Mouse (Mus musculus) CH12.LX (cell line): ENCODE results near the gene Ttc39b. TPM values are rescaled to one million over a fixed set of nuclear protein-coding genes. Genes with fewer than 3 reads are reported as not detected.

ENCODE experiments used
- DNase-seq: peaks from one replicate; pipeline ENCODE4 v3.0.0-alpha.2; 2013; ENCODE audit errors: extremely low read depth
- H3K27ac ChIP-seq: 2 replicates; pipeline ENCODE4 v1.5.1; 2012; ENCODE audit warnings: low read depth, mild to moderate bottlenecking, control low read depth, moderate library complexity; ENCODE audit not compliant: insufficient read depth
- H3K27me3 ChIP-seq: replicated peaks from 2 replicates; pipeline ENCODE3; 2012; ENCODE audit warnings: inconsistent platforms
- H3K36me3 ChIP-seq, 2 experiments: replicated peaks in 1 of 2; 2 replicates each; pipeline versions ENCODE3 to v1.6.1; 2012; ENCODE audit warnings: inconsistent platforms in 1 of 2, low read length in 1 of 2, mild to moderate bottlenecking in 1 of 2, mixed read lengths in 1 of 2, moderate library complexity in 1 of 2; ENCODE audit not compliant: control insufficient read depth in 1 of 2, insufficient read depth in 1 of 2
- H3K4me1 ChIP-seq, 2 experiments: 2 replicates each; pipeline ENCODE4 v1.6.1; 2012; ENCODE audit warnings: inconsistent platforms in 1 of 2, moderate library complexity in 1 of 2; ENCODE audit not compliant: insufficient read depth in 2 of 2, control insufficient read depth in 1 of 2
- H3K4me2 ChIP-seq: 2 replicates; pipeline ENCODE4 v1.6.1; 2012; ENCODE audit warnings: low read depth, mild to moderate bottlenecking, control low read depth; ENCODE audit not compliant: poor library complexity, insufficient read depth, severe bottlenecking
- H3K4me3 ChIP-seq, 3 experiments: fragments of 150-350 bp in 1 of 3; sonication (generic) in 1 of 3; replicated peaks in 1 of 3; 2 replicates each; pipeline versions ENCODE3 to v1.5.1; 2011 to 2012; ENCODE audit warnings: low read depth in 2 of 3, low read length in 2 of 3, mild to moderate bottlenecking in 2 of 3, moderate library complexity in 2 of 3, control low read depth in 1 of 3, improper control_type of control experiment in 1 of 3, inconsistent platforms in 1 of 3, mixed read lengths in 1 of 3; ENCODE audit not compliant: poor library complexity in 1 of 3
- H3K79me2 ChIP-seq: replicated peaks from 2 replicates; pipeline ENCODE4 v1.6.1; 2012; ENCODE audit warnings: mild to moderate bottlenecking, moderate library complexity; ENCODE audit not compliant: control insufficient read depth, poor library complexity, insufficient read depth, severe bottlenecking; ENCODE audit errors: extremely low read depth
- H3K9ac ChIP-seq: 2 replicates; pipeline ENCODE4 v1.6.1; 2012; ENCODE audit warnings: low read depth, mild to moderate bottlenecking, control low read depth, moderate library complexity; ENCODE audit not compliant: insufficient read depth
- H3K9me3 ChIP-seq: replicated peaks from 2 replicates; pipeline ENCODE3; 2012; ENCODE audit warnings: low read length, inconsistent platforms, mixed read lengths
- BHLHE40 ChIP-seq: IDR thresholded peaks from 2 replicates; pipeline ENCODE4 v1.6.1; 2011; ENCODE audit warnings: mild to moderate bottlenecking, low read depth, low read length, improper control_type of control experiment
- CHD1 ChIP-seq: IDR thresholded peaks from 2 replicates; pipeline ENCODE4 v1.6.1; 2012; ENCODE audit warnings: low read depth, low read length, improper control_type of control experiment, inconsistent platforms
- CHD2 ChIP-seq: IDR thresholded peaks from 2 replicates; pipeline ENCODE4 v1.6.1; 2011; ENCODE audit warnings: low read length, improper control_type of control experiment
- CTCF ChIP-seq, 2 experiments: IDR thresholded peaks in 1 of 2; conservative IDR thresholded peaks in 1 of 2; 2 replicates each; pipeline ENCODE4 v1.5.1; 2011 to 2012; ENCODE audit warnings: low read depth in 2 of 2, low read length in 2 of 2, improper control_type of control experiment in 1 of 2, inconsistent platforms in 1 of 2, mild to moderate bottlenecking in 1 of 2, moderate library complexity in 1 of 2
- ELF1 ChIP-seq: IDR thresholded peaks from 2 replicates; pipeline ENCODE4 v1.6.1; 2014; ENCODE audit warnings: low read depth, mild to moderate bottlenecking, inconsistent platforms, low read length, improper control_type of control experiment
- GABPA ChIP-seq: IDR thresholded peaks from 2 replicates; pipeline ENCODE4 v1.6.1; 2012; ENCODE audit warnings: low read depth, low read length, improper control_type of control experiment, inconsistent platforms; ENCODE audit not compliant: insufficient replicate concordance
- IRF4 ChIP-seq: IDR thresholded peaks from 2 replicates; pipeline ENCODE4 v1.6.1; 2014; ENCODE audit warnings: low read depth, mild to moderate bottlenecking, inconsistent platforms, low read length, improper control_type of control experiment
- JUN ChIP-seq: IDR thresholded peaks from 2 replicates; pipeline ENCODE4 v1.6.1; 2011; ENCODE audit warnings: low read depth, mild to moderate bottlenecking, low read length, improper control_type of control experiment, moderate library complexity; ENCODE audit not compliant: insufficient read depth
- JUND ChIP-seq: conservative IDR thresholded peaks from 2 replicates; pipeline ENCODE4 v1.6.1; 2011; ENCODE audit warnings: low read depth, low read length, improper control_type of control experiment
- KAT2A ChIP-seq: IDR thresholded peaks from 2 replicates; pipeline ENCODE4 v1.6.1; 2012; ENCODE audit warnings: low read length, improper control_type of control experiment, inconsistent platforms; ENCODE audit not compliant: insufficient replicate concordance
- MAFK ChIP-seq: IDR thresholded peaks from 2 replicates; pipeline ENCODE4 v1.6.1; 2011; ENCODE audit warnings: low read length, improper control_type of control experiment; ENCODE audit not compliant: insufficient replicate concordance
- MAX ChIP-seq: IDR thresholded peaks from 2 replicates; pipeline ENCODE4 v1.6.1; 2011; ENCODE audit warnings: low read length, improper control_type of control experiment
- MXI1 ChIP-seq: IDR thresholded peaks from 2 replicates; pipeline ENCODE4 v1.6.1; 2011; ENCODE audit warnings: mild to moderate bottlenecking, low read depth, low read length, improper control_type of control experiment
- NRF1 ChIP-seq: IDR thresholded peaks from 2 replicates; pipeline ENCODE4 v1.6.1; 2014; ENCODE audit warnings: low read depth, mild to moderate bottlenecking, inconsistent platforms, low read length, improper control_type of control experiment, moderate library complexity
- PAX5 ChIP-seq: IDR thresholded peaks from 2 replicates; pipeline ENCODE4 v1.6.1; 2012; ENCODE audit warnings: low read length, inconsistent platforms, mixed read lengths
- RCOR1 ChIP-seq: conservative IDR thresholded peaks from 2 replicates; pipeline ENCODE4 v1.6.1; 2012; ENCODE audit warnings: low read depth, mild to moderate bottlenecking, inconsistent platforms, low read length, improper control_type of control experiment
- SMC3 ChIP-seq: IDR thresholded peaks from 2 replicates; pipeline ENCODE4 v1.6.1; 2011; ENCODE audit warnings: low read depth, low read length, improper control_type of control experiment
- TCF12 ChIP-seq: IDR thresholded peaks from 2 replicates; pipeline ENCODE4 v1.6.1; 2014; ENCODE audit warnings: low read depth, mild to moderate bottlenecking, inconsistent platforms, low read length, improper control_type of control experiment
- UBTF ChIP-seq: IDR thresholded peaks from 2 replicates; pipeline ENCODE4 v1.6.1; 2012; ENCODE audit warnings: low read depth, mild to moderate bottlenecking, inconsistent platforms, low read length, improper control_type of control experiment, moderate library complexity
- ZMIZ1 ChIP-seq: IDR thresholded peaks from 2 replicates; pipeline ENCODE4 v1.6.1; 2012; ENCODE audit warnings: low read depth, mild to moderate bottlenecking, inconsistent platforms, low read length, improper control_type of control experiment
- ZNF384 ChIP-seq: IDR thresholded peaks from 2 replicates; pipeline ENCODE4 v1.6.1; 2012; ENCODE audit warnings: low read depth, low read length, improper control_type of control experiment, inconsistent platforms
- dilution Hi-C: fragments of 300-500 bp; cut with MboI; formaldehyde crosslinking; loops from 2 replicates; pipeline ENCODE4 v1.14.3; 2020; ENCODE audit warnings: low sequenced_read_pairs; ENCODE audit not compliant: extremely low pct_unique_long_range_greater_than_20kb, extremely low pct_ligation_motif_present
- in situ Hi-C: fragments of 300-500 bp; cut with MboI; formaldehyde crosslinking; loops from 3 replicates; pipeline ENCODE4 v1.14.3; 2019; ENCODE audit warnings: low sequenced_read_pairs, low pct_ligation_motif_present, low pct_unique_long_range_greater_than_20kb, mixed read lengths
- polyA plus RNA-seq: library from polyadenylated mRNA; unstranded; fragments of >175 nt; gene quantifications from 2 replicates; pipeline ENCODE4 v1.2.1, GENCODE M21; 2012; ENCODE audit warnings: low read depth; ENCODE audit not compliant: insufficient read length
- total RNA-seq, 2 experiments: library from RNA; depleted of rRNA; stranded (reverse); fragments of 300-350 nt in 1 of 2; fragments of >200 nt in 1 of 2; gene quantifications; 2 replicates each; pipeline ENCODE4 v1.2.3; 2012 to 2014

Gene Ttc39b
- total and polyA plus RNA-seq, 3 experiments: 12.6 to 16.7 (median 15.7) TPM

GRCm38 (mm10) chr4:83174946-83175345, 149.1 kb downstream of the Ttc39b start:
- DNase-seq: no peak

DNA sequence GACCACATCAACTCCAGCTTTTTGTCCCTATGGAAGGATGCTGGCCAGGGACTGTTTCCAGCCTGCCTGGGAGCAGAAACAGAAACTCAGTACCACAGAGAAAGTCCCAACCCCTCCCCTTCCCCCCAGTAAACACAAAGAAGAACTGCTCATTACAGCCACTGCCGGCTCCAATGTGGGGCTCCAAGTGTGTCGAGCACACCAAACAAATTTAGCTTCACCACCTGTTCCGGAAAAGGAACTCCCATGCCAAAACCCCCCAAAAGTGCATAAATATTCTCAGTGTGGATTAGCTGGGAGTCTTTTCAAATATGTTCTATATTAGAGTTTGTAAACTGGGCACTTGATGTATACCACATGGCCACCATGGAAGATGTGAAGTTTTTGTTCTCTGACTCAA, 151.8 kb downstream of the Ttc39b start:
- dilution Hi-C loops (no loop called here), in situ Hi-C loops (no loop called here)
- Histone ChIP-seq H3K27ac (no peak overlapping the region), H3K79me2 (no peaks in the 10 kb centered on the region), H3K9ac (no peak overlapping the region), H3K9me3 (no peaks in the 10 kb centered on the region), H3K36me3 (no peaks in the 10 kb centered on the region), H3K4me2 (no peak overlapping the region; the same call in 1 of the 2 replicates), H3K4me3 (no peak overlapping the region), H3K4me1 (no peaks in the 10 kb centered on the region; a peak in 1 of 4 replicates), H3K27me3 (no peaks in the 10 kb centered on the region)
- TF ChIP-seq JUND (no peak), SMC3 (no peak), MAX (no peak)
- no peak for DNase-seq

More at GRCm38 (mm10) chr4:83174946-83175345, 149.1 kb downstream of the Ttc39b start:
- H3K9me3 ChIP-seq: no peaks in the 10 kb centered on the region
- dilution Hi-C loops (no loop called here), in situ Hi-C loops (no loop called here)
- no peak overlapping the region for H3K4me2 ChIP-seq
- no peaks in the 10 kb centered on the region for H3K36me3 ChIP-seq
- no peak overlapping the region for H3K27ac ChIP-seq
- no peak overlapping the region for H3K9ac ChIP-seq
- H3K27me3 ChIP-seq: no peaks in the 10 kb centered on the region
- no peaks in the 10 kb centered on the region for H3K79me2 ChIP-seq
- no peaks in the 10 kb centered on the region; a peak in 1 of 4 replicates for H3K4me1 ChIP-seq
- no peak overlapping the region for H3K4me3 ChIP-seq
- TF ChIP-seq RCOR1 (no peak), GABPA (no peak), BHLHE40 (no peak), NRF1 (no peak), IRF4 (no peak), ZMIZ1 (no peak), KAT2A (no peak), MXI1 (no peak), CHD2 (no peak), CTCF (conservative IDR thresholded peaks at IDR 0.05 in 1 of 2, IDR thresholded peaks at IDR 0.05 in 1 of 2; ENCODE audit: low read depth in 2 of 2, low read length in 2 of 2) (no peak), MAFK (no peak), ELF1 (no peak), ZNF384 (no peak), JUN (no peak), CHD1 (no peak), TCF12 (no peak), UBTF (no peak), PAX5 (no peak)
